Comparison of ENCODE assay signal across 35 mouse cellular contexts in genomic region chr1:34505307-34505706, GRCm38 (mm10). TPM values are rescaled to one million over a fixed set of nuclear protein-coding genes. Genes with fewer than 3 reads are reported as not detected.
DNase-seq lines count a peak whose midpoint lies in the region; ATAC-seq and TF ChIP-seq lines count a peak whose summit lies in the region.
"Had no signal": no experiment of that assay in that cellular context is flagged by ENCODE, and none has a peak within 500 bp of the region (broad histone marks: within the 10 kb centered on the region; RNA-seq: fewer than 3 reads in every experiment).

No protein-coding gene starts in this region.

- 67% methylated on average over 7 of the region's 7 CpGs for WGBS in forebrain, embryonic 12.5 days
- WGBS in forebrain, embryonic 10.5 days = 71% methylated on average over 7 of the region's 7 CpGs
- WGBS in kidney, embryonic 15.5 days = 44% methylated on average over 7 of the region's 7 CpGs
- whole genome bisulfite sequencing in midbrain, embryonic 11.5 days = 63% methylated on average over 7 of the region's 7 CpGs
- WGBS in midbrain, embryonic 10.5 days = 68% methylated on average over 7 of the region's 7 CpGs

- 0 out of 2 replicates have a peak, but pooled peaks have one; percentile 6 for ATAC-seq in forebrain, embryonic 12.5 days (ENCODE audit: low FRiP score)
- ATAC-seq in kidney, embryonic 15.5 days (replicated peaks; ENCODE audit: low FRiP score) = peak; percentile 73
- ATAC-seq in midbrain, embryonic 11.5 days (ENCODE audit: low FRiP score) = peak; percentile 11; the same call in 1 of the 2 replicates
- ATAC-seq: CD4-positive, CD25-positive, alpha-beta regulatory T cell, adult 4 months; forebrain, postnatal 0 days; hindbrain, embryonic 16.5 days; intestine, embryonic 16.5 days; midbrain, embryonic 15.5 days had no signal

- DNase-seq in forebrain, embryonic 10.5 days (ENCODE audit: extremely low spot score, low spot score) = no peak
- DNase-seq in kidney, adult 9 months = no peak
- DNase-seq in midbrain, embryonic 11.5 days (ENCODE audit: low spot score, missing footprints) = no peak
- DNase-seq in midbrain, embryonic 10.5 days (ENCODE audit: low spot score) = no peak
- no peak for DNase-seq in embryo, embryonic 10.5 days (ENCODE audit: low spot score)
- DNase-seq: adrenal gland, postnatal 14 days; cerebellum, adult 11 months; cerebellum, adult 9-11 months; forebrain, postnatal 0 days; heart, adult 2 months; heart, postnatal 10 days; kidney, postnatal 36 days; lung, embryonic 14.5 days; lung, postnatal 36 days; right cerebral cortex, adult 18-20 months; spleen, adult 18-20 months; thymus, adult 2 months; thymus, postnatal 36 days had no signal

- no peak overlapping the region for H3K4me2 ChIP-seq in forebrain, embryonic 12.5 days
- H3K4me2 ChIP-seq in kidney, embryonic 15.5 days = no peak overlapping the region
- no peak overlapping the region for H3K4me2 ChIP-seq in midbrain, embryonic 11.5 days
- H3K4me2 ChIP-seq: heart, embryonic 12.5 days; liver, embryonic 15.5 days; lung, embryonic 14.5 days; midbrain, embryonic 15.5 days; neural tube, embryonic 12.5 days had no signal

- H3K4me1 ChIP-seq in forebrain, embryonic 12.5 days = no peaks in the 10 kb centered on the region; the same call in 1 of the 2 replicates
- peaks cover 3% of the 10 kb centered on the region for H3K4me1 ChIP-seq in forebrain, embryonic 10.5 days
- H3K4me1 ChIP-seq in kidney, embryonic 15.5 days = peaks cover 7% of the 10 kb centered on the region; the same call in 1 of the 2 replicates
- H3K4me1 ChIP-seq in midbrain, embryonic 11.5 days (ENCODE audit: control insufficient read depth, insufficient read depth, low read length) = no peaks in the 10 kb centered on the region
- peaks cover 8% of the 10 kb centered on the region for H3K4me1 ChIP-seq in midbrain, embryonic 10.5 days
- H3K4me1 ChIP-seq: liver, embryonic 15.5 days; midbrain, embryonic 15.5 days; neural tube, embryonic 12.5 days had no signal

- no peak overlapping the region for H3K27ac ChIP-seq in forebrain, embryonic 12.5 days
- no peak overlapping the region for H3K27ac ChIP-seq in forebrain, embryonic 10.5 days
- H3K27ac ChIP-seq in kidney, embryonic 15.5 days = no peak overlapping the region
- H3K27ac ChIP-seq in midbrain, embryonic 11.5 days (ENCODE audit: low read depth, low read length) = no peak overlapping the region
- no peak overlapping the region for H3K27ac ChIP-seq in midbrain, embryonic 10.5 days (replicated peaks)
- H3K27ac ChIP-seq: heart, adult 2 months; hindbrain, embryonic 10.5 days; layer of hippocampus, adult 2 months; left cerebral cortex, adult 2 months; liver, embryonic 15.5 days; midbrain, embryonic 15.5 days; neural tube, embryonic 12.5 days had no signal

- no peaks in the 10 kb centered on the region for H3K36me3 ChIP-seq in forebrain, embryonic 12.5 days (replicated peaks)
- no peaks in the 10 kb centered on the region for H3K36me3 ChIP-seq in forebrain, embryonic 10.5 days (replicated peaks)
- no peaks in the 10 kb centered on the region for H3K36me3 ChIP-seq in kidney, embryonic 15.5 days
- no peaks in the 10 kb centered on the region for H3K36me3 ChIP-seq in midbrain, embryonic 11.5 days (ENCODE audit: control insufficient read depth, insufficient read depth, low read length)
- H3K36me3 ChIP-seq in midbrain, embryonic 10.5 days = no peaks in the 10 kb centered on the region
- H3K36me3 ChIP-seq in C2C12 (ENCODE audit: control insufficient read depth, insufficient read depth) = no peaks in the 10 kb centered on the region
- H3K36me3 ChIP-seq: heart, embryonic 12.5 days; hindbrain, embryonic 10.5 days; liver, embryonic 15.5 days; midbrain, embryonic 15.5 days; neural tube, embryonic 12.5 days had no signal

- TF ChIP-seq CTCF in C2C12 (IDR thresholded peaks at IDR 0.05; ENCODE audit: control insufficient read depth, insufficient read depth, insufficient read length) = no peak

- H3K9me3 ChIP-seq in forebrain, embryonic 12.5 days = no peaks in the 10 kb centered on the region
- H3K9me3 ChIP-seq in forebrain, embryonic 10.5 days = no peaks in the 10 kb centered on the region
- H3K9me3 ChIP-seq in kidney, embryonic 15.5 days (replicated peaks) = no peaks in the 10 kb centered on the region
- no peaks in the 10 kb centered on the region for H3K9me3 ChIP-seq in midbrain, embryonic 11.5 days (ENCODE audit: control insufficient read depth, low read length)
- H3K9me3 ChIP-seq in midbrain, embryonic 10.5 days (replicated peaks) = no peaks in the 10 kb centered on the region; the same call in 1 of the 2 replicates
- H3K9me3 ChIP-seq: hindbrain, embryonic 10.5 days; liver, embryonic 15.5 days; midbrain, embryonic 15.5 days; neural tube, embryonic 12.5 days had no signal

- H3K79me3 ChIP-seq in C2C12 (ENCODE audit: low read depth) = no peaks in the 10 kb centered on the region

- no peak overlapping the region for H3K9ac ChIP-seq in forebrain, embryonic 12.5 days
- H3K9ac ChIP-seq in kidney, embryonic 15.5 days = no peak overlapping the region
- no peak overlapping the region for H3K9ac ChIP-seq in midbrain, embryonic 11.5 days (ENCODE audit: low read length)
- H3K9ac ChIP-seq: forebrain, postnatal 0 days; heart, embryonic 12.5 days; liver, embryonic 15.5 days; lung, embryonic 14.5 days; midbrain, embryonic 15.5 days; neural tube, embryonic 12.5 days had no signal

- H3K27me3 ChIP-seq in forebrain, embryonic 12.5 days = no peaks in the 10 kb centered on the region
- H3K27me3 ChIP-seq in forebrain, embryonic 10.5 days (ENCODE audit: poor library complexity, severe bottlenecking) = no peaks in the 10 kb centered on the region
- H3K27me3 ChIP-seq in kidney, embryonic 15.5 days = no peaks in the 10 kb centered on the region
- H3K27me3 ChIP-seq in midbrain, embryonic 11.5 days (ENCODE audit: control insufficient read depth, insufficient read depth, low read length) = no peaks in the 10 kb centered on the region
- H3K27me3 ChIP-seq in midbrain, embryonic 10.5 days (ENCODE audit: low read depth, poor library complexity, severe bottlenecking) = no peaks in the 10 kb centered on the region
- no peaks in the 10 kb centered on the region for H3K27me3 ChIP-seq in C2C12 (ENCODE audit: control insufficient read depth, insufficient read depth, insufficient read length)
- H3K27me3 ChIP-seq: liver, embryonic 15.5 days; midbrain, embryonic 15.5 days; neural tube, embryonic 12.5 days had no signal

- H3K4me3 ChIP-seq in forebrain, embryonic 12.5 days (replicated peaks) = no peak overlapping the region
- H3K4me3 ChIP-seq in forebrain, embryonic 10.5 days = no peak overlapping the region
- H3K4me3 ChIP-seq in kidney, embryonic 15.5 days (replicated peaks) = no peak overlapping the region
- H3K4me3 ChIP-seq in midbrain, embryonic 11.5 days (ENCODE audit: low read depth, low read length) = no peak overlapping the region
- no peak overlapping the region for H3K4me3 ChIP-seq in midbrain, embryonic 10.5 days
- no peak overlapping the region for H3K4me3 ChIP-seq in C2C12 (ENCODE audit: insufficient read depth, poor library complexity, severe bottlenecking)
- H3K4me3 ChIP-seq: heart, adult 2 months; heart, embryonic 12.5 days; hindbrain, embryonic 10.5 days; layer of hippocampus, adult 2 months; left cerebral cortex, adult 2 months; liver, embryonic 15.5 days; midbrain, embryonic 15.5 days; myocyte; neural tube, embryonic 12.5 days had no signal

- H3K79me2 ChIP-seq in C2C12 (ENCODE audit: control insufficient read depth, insufficient read depth) = no peaks in the 10 kb centered on the region

- peak overlapping the region; percentile 13 for H3ac ChIP-seq in C2C12 (ENCODE audit: control insufficient read depth, insufficient read length, low read depth)

TF ChIP-seq in C2C12, 6 proteins besides CTCF, POLR2A, EP300 and RAD21 (continues in another document):
- TF ChIP-seq CEBPB (IDR thresholded peaks at IDR 0.05; ENCODE audit: low read depth) = no peak
- TF ChIP-seq MYOG (IDR thresholded peaks at IDR 0.05; ENCODE audit: control insufficient read depth, extremely low read depth, insufficient read length) = no peak
- TF ChIP-seq MYOD1 (IDR thresholded peaks at IDR 0.05; ENCODE audit: control insufficient read depth, insufficient read length, low read depth) = no peak

RNA-seq across cellular contexts. Expression of gene Prss39, which starts 7.1 kb away (rescaled TPM):
- not detected in 2 replicates for polyA plus RNA-seq in forebrain, embryonic 12.5 days (2016; fragmentation: Nextera tagmentation; extraction: Ambion mirVana)
- polyA plus RNA-seq in forebrain, embryonic 10.5 days (2016; fragmentation: Nextera tagmentation; extraction: Ambion mirVana) = not detected in 2 replicates
- not detected in 2 replicates for polyA plus RNA-seq in kidney, embryonic 15.5 days (2015; fragmentation: Nextera tagmentation; extraction: Ambion mirVana)
- polyA plus RNA-seq in midbrain, embryonic 11.5 days (2014; fragmentation: Nextera tagmentation; extraction: Ambion mirVana) = not detected in 2 replicates
- polyA plus RNA-seq in midbrain, embryonic 10.5 days (2016; fragmentation: Nextera tagmentation; extraction: Ambion mirVana) = not detected in 2 replicates
- polyA plus RNA-seq in C2C12 (2012; fragmentation: generic; extraction: Trizol) = not detected
- polyA plus RNA-seq: CD4-positive, CD25-positive, alpha-beta regulatory T cell, adult 4 months; embryonic facial prominence, embryonic 11.5 days; forebrain, embryonic 11.5 days; forebrain, postnatal 0 days; heart, embryonic 12.5 days; hindbrain, embryonic 10.5 days; hindbrain, embryonic 16.5 days; intestine, embryonic 16.5 days; liver, adult 2 months; liver, embryonic 15.5 days; lung, embryonic 14.5 days; midbrain, embryonic 15.5 days; myocyte; neural tube, embryonic 12.5 days had no signal

RNA-seq across cellular contexts. Expression of gene Cfc1, which starts 30.1 kb away (rescaled TPM):
- polyA plus RNA-seq in forebrain, embryonic 12.5 days (2016; fragmentation: Nextera tagmentation; extraction: Ambion mirVana) = not detected in 2 replicates
- polyA plus RNA-seq in forebrain, embryonic 10.5 days (2016; fragmentation: Nextera tagmentation; extraction: Ambion mirVana) = not detected in 2 replicates
- not detected in 2 replicates for polyA plus RNA-seq in kidney, embryonic 15.5 days (2015; fragmentation: Nextera tagmentation; extraction: Ambion mirVana)
- not detected in 2 replicates for polyA plus RNA-seq in midbrain, embryonic 11.5 days (2014; fragmentation: Nextera tagmentation; extraction: Ambion mirVana)
- polyA plus RNA-seq in midbrain, embryonic 10.5 days (2016; fragmentation: Nextera tagmentation; extraction: Ambion mirVana) = not detected in 2 replicates
- not detected for polyA plus RNA-seq in C2C12 (2012; fragmentation: generic; extraction: Trizol)
- polyA plus RNA-seq: embryonic facial prominence, embryonic 11.5 days; forebrain, embryonic 11.5 days; heart, adult 2 months; hindbrain, embryonic 10.5 days; intestine, embryonic 16.5 days; liver, adult 2 months; liver, embryonic 15.5 days; lung, embryonic 14.5 days; myocyte; neural tube, embryonic 12.5 days; thymus, adult 2 months had no signal

RNA-seq across cellular contexts. Expression of gene Ptpn18, which starts 45.7 kb away (rescaled TPM):
- polyA plus RNA-seq in forebrain, embryonic 12.5 days (2016; fragmentation: Nextera tagmentation; extraction: Ambion mirVana) = 3.3 and 5.4 TPM in 2 replicates
- 3.4 and 6.0 TPM in 2 replicates for polyA plus RNA-seq in forebrain, embryonic 10.5 days (2016; fragmentation: Nextera tagmentation; extraction: Ambion mirVana)
- polyA plus RNA-seq in kidney, embryonic 15.5 days (2015; fragmentation: Nextera tagmentation; extraction: Ambion mirVana) = 18.2 and 19.9 TPM in 2 replicates
- 5.5 and 7.3 TPM in 2 replicates for polyA plus RNA-seq in midbrain, embryonic 11.5 days (2014; fragmentation: Nextera tagmentation; extraction: Ambion mirVana)
- 6.1 and 7.3 TPM in 2 replicates for polyA plus RNA-seq in midbrain, embryonic 10.5 days (2016; fragmentation: Nextera tagmentation; extraction: Ambion mirVana)
- polyA plus RNA-seq in C2C12 (2012; fragmentation: generic; extraction: Trizol) = not detected

RNA-seq across cellular contexts. Expression of gene Prss40, which starts 55.4 kb away (rescaled TPM):
- polyA plus RNA-seq in forebrain, embryonic 12.5 days (2016; fragmentation: Nextera tagmentation; extraction: Ambion mirVana) = not detected in 2 replicates
- polyA plus RNA-seq in forebrain, embryonic 10.5 days (2016; fragmentation: Nextera tagmentation; extraction: Ambion mirVana) = not detected in 2 replicates
- polyA plus RNA-seq in kidney, embryonic 15.5 days (2015; fragmentation: Nextera tagmentation; extraction: Ambion mirVana) = not detected in 2 replicates
- polyA plus RNA-seq in midbrain, embryonic 11.5 days (2014; fragmentation: Nextera tagmentation; extraction: Ambion mirVana) = not detected in 2 replicates
- polyA plus RNA-seq in midbrain, embryonic 10.5 days (2016; fragmentation: Nextera tagmentation; extraction: Ambion mirVana) = not detected in 2 replicates
- polyA plus RNA-seq in C2C12 (2012; fragmentation: generic; extraction: Trizol) = not detected
- polyA plus RNA-seq: CD4-positive, CD25-positive, alpha-beta regulatory T cell, adult 4 months; embryonic facial prominence, embryonic 11.5 days; forebrain, embryonic 11.5 days; forebrain, postnatal 0 days; heart, adult 2 months; heart, embryonic 12.5 days; hindbrain, embryonic 10.5 days; hindbrain, embryonic 16.5 days; intestine, embryonic 16.5 days; liver, adult 2 months; liver, embryonic 15.5 days; lung, embryonic 14.5 days; myocyte; neural tube, embryonic 12.5 days; thymus, adult 2 months had no signal

Comparison
In these comparisons a context has a peak if more than half of its experiments do, and no peak if none do; other contexts are left out.
1. ATAC-seq: peak in every context shown above with its lines; median percentile 73 in kidney, embryonic 15.5 days; 11 in midbrain, embryonic 11.5 days; 6 in forebrain, embryonic 12.5 days.